10 mouse cellular contexts compared by ENCODE assay signal in genomic region chr17:36265834-36266233, GRCm38 (mm10). TPM values are rescaled to one million over a fixed set of nuclear protein-coding genes. Genes with fewer than 3 reads are reported as not detected.
A peak's percentile ranks its signal among the peaks of the same experiment; 100 is the strongest.
DNase-seq lines count a peak whose midpoint lies in the region; TF ChIP-seq lines count a peak whose summit lies in the region.
"Had no signal": no experiment of that assay in that cellular context is flagged by ENCODE, and none has a peak within 500 bp of the region (broad histone marks: within the 10 kb centered on the region; RNA-seq: fewer than 3 reads in every experiment).

No protein-coding gene starts in this region.

- peak; percentile 28 for DNase-seq in urinary bladder, postnatal 14 days (ENCODE audit: low spot score)
- no peak for DNase-seq in urinary bladder, postnatal 4 days (ENCODE audit: low spot score in 2 of 2)
- peak; percentile 59 to 72 for DNase-seq in natural killer cell, adult 2 months (ENCODE audit: low spot score in 2 of 2)
- DNase-seq in thymus, postnatal 4 days = peak; percentile 88
- no peak for DNase-seq in MN1 (ENCODE audit: low spot score)
- no peak for DNase-seq in ovary, postnatal 36 days (ENCODE audit: low spot score)
- DNase-seq in embryonic facial prominence, embryonic 10.5 days (ENCODE audit: low spot score) = no peak

- H3K27ac ChIP-seq in bone marrow, adult 2 months (ENCODE audit: control insufficient read depth, insufficient read depth, low read depth, low read length, poor library complexity) = peak overlapping the region; percentile 45; the same call in 1 of the 2 replicates
- H3K27ac ChIP-seq in embryonic facial prominence, embryonic 10.5 days (replicated peaks) = no peak overlapping the region
- H3K27ac ChIP-seq: hindbrain, embryonic 12.5 days; stomach, embryonic 15.5 days had no signal

- TF ChIP-seq POLR2A in bone marrow, adult 2 months (IDR thresholded peaks at IDR 0.05; ENCODE audit: borderline replicate concordance, control insufficient read depth, low read depth, low read length) = no peak

- peaks cover 1% of the 10 kb centered on the region; the same call in 1 of the 2 replicates for H3K4me1 ChIP-seq in bone marrow, adult 2 months (ENCODE audit: control insufficient read depth, insufficient read depth, low read length)
- peaks cover 10% of the 10 kb centered on the region for H3K4me1 ChIP-seq in embryonic facial prominence, embryonic 10.5 days

- H3K9me3 ChIP-seq in embryonic facial prominence, embryonic 10.5 days = no peaks in the 10 kb centered on the region
- H3K9me3 ChIP-seq: hindbrain, embryonic 12.5 days; stomach, embryonic 15.5 days had no signal

- WGBS in bone marrow, adult 2 months = 37% methylated on average over 5 of the region's 5 CpGs
- 75% methylated on average over 5 of the region's 5 CpGs for WGBS in embryonic facial prominence, embryonic 10.5 days

- peaks cover 79% of the 10 kb centered on the region for H3K36me3 ChIP-seq in embryonic facial prominence, embryonic 10.5 days (replicated peaks)

- TF ChIP-seq CTCF in bone marrow, adult 2 months (IDR thresholded peaks at IDR 0.05; ENCODE audit: control insufficient read depth, insufficient read depth, low read length) = 0 out of 2 replicates have a peak, but pooled peaks have one; percentile 7

- H3K27me3 ChIP-seq in embryonic facial prominence, embryonic 10.5 days (replicated peaks; ENCODE audit: low read depth, poor library complexity, severe bottlenecking) = no peaks in the 10 kb centered on the region
- H3K27me3 ChIP-seq: hindbrain, embryonic 12.5 days; stomach, embryonic 15.5 days had no signal

- no peak overlapping the region for H3K4me3 ChIP-seq in bone marrow, adult 2 months (replicated peaks; ENCODE audit: control insufficient read depth, low read depth, low read length)
- no peak overlapping the region for H3K4me3 ChIP-seq in embryonic facial prominence, embryonic 10.5 days
- H3K4me3 ChIP-seq: hindbrain, embryonic 12.5 days; stomach, embryonic 15.5 days had no signal

RNA-seq across cellular contexts. Expression of gene Trim39, which starts 6.2 kb away (rescaled TPM):
- polyA plus RNA-seq in bone marrow, adult 2 months (2011; ENCODE audit: insufficient read depth, insufficient read length, low replicate concordance, missing spikeins) = 23.5 and 42.2 TPM in 2 replicates
- polyA plus RNA-seq in embryonic facial prominence, embryonic 10.5 days (2016; fragmentation: Nextera tagmentation; extraction: Ambion mirVana) = 22.5 and 24.2 TPM in 2 replicates

RNA-seq across cellular contexts. Expression of gene Rpp21, which starts 8.0 kb away (rescaled TPM):
- 53.7 and 117 TPM in 2 replicates for polyA plus RNA-seq in bone marrow, adult 2 months (2011; ENCODE audit: insufficient read depth, insufficient read length, low replicate concordance, missing spikeins)
- polyA plus RNA-seq in embryonic facial prominence, embryonic 10.5 days (2016; fragmentation: Nextera tagmentation; extraction: Ambion mirVana) = 86.2 and 95.7 TPM in 2 replicates

RNA-seq across cellular contexts. Expression of gene H2-M10.2, which starts 20.5 kb away (rescaled TPM):
- not detected in 2 replicates for polyA plus RNA-seq in bone marrow, adult 2 months (2011; ENCODE audit: insufficient read depth, insufficient read length, low replicate concordance, missing spikeins)
- 0.17 TPM in 1 of 2 replicates, not detected in the other for polyA plus RNA-seq in embryonic facial prominence, embryonic 10.5 days (2016; fragmentation: Nextera tagmentation; extraction: Ambion mirVana)
- polyA plus RNA-seq: stomach, embryonic 15.5 days had no signal

Comparison
In these comparisons a context has a peak if more than half of its experiments do, and no peak if none do; other contexts are left out.
1. DNase-seq: peak in urinary bladder, postnatal 14 days (single experiment), natural killer cell, adult 2 months (2 of 2) and thymus, postnatal 4 days (single experiment); none in urinary bladder, postnatal 4 days (0 of 2), MN1 (single experiment), ovary, postnatal 36 days (single experiment) and embryonic facial prominence, embryonic 10.5 days (single experiment).